26 mouse cellular contexts compared by ENCODE assay signal in the genomic region with DNA sequence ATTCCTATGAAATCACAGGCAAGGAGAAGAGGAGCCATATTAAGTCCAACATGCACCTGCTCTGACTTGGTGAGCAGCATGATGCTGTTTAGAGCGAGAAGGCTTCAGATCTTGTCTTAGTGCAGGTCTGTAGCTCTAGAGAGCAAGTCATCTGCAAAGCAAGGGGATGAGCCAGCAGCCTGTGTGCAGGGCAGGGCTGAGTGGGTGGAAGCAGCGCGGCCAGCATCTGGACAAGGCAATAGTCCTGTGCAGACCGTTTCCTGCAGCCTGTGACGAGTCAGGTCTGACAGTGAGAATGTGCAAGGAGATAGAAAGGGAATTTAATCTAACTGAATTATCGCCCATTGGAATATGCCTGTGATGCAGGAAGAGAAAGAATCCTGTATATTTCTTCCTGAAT.
"Had no signal": no experiment of that assay in that cellular context is flagged by ENCODE, and none has a peak within 500 bp of the region (broad histone marks: within the 10 kb centered on the region; RNA-seq: fewer than 3 reads in every experiment).

No protein-coding gene starts in this region.

- H3K27ac ChIP-seq: gastrocnemius, adult 2 months; heart, embryonic 10.5 days; hindbrain, embryonic 10.5 days; hindbrain, embryonic 12.5 days; hindbrain, embryonic 14.5 days; intestine, embryonic 15.5 days; kidney, embryonic 15.5 days; kidney, postnatal 0 days; limb, embryonic 13.5 days; limb, embryonic 15.5 days; liver, embryonic 12.5 days; liver, embryonic 14.5 days had no signal

- H3K9me3 ChIP-seq: heart, embryonic 10.5 days; heart, embryonic 12.5 days; hindbrain, embryonic 10.5 days; hindbrain, embryonic 12.5 days; intestine, embryonic 15.5 days; kidney, embryonic 15.5 days; limb, embryonic 13.5 days; limb, embryonic 15.5 days; liver, embryonic 12.5 days had no signal

- H3K9ac ChIP-seq: heart, embryonic 12.5 days; hindbrain, embryonic 12.5 days; hindbrain, embryonic 14.5 days; intestine, embryonic 15.5 days; kidney, embryonic 15.5 days; limb, embryonic 13.5 days; limb, embryonic 15.5 days; liver, embryonic 12.5 days; liver, embryonic 14.5 days had no signal

- H3K4me2 ChIP-seq: heart, embryonic 12.5 days; hindbrain, embryonic 12.5 days; hindbrain, embryonic 14.5 days; intestine, embryonic 15.5 days; kidney, embryonic 15.5 days; limb, embryonic 13.5 days; limb, embryonic 15.5 days; liver, embryonic 12.5 days had no signal

- DNase-seq: gastrocnemius, adult 2 months; gastrocnemius, postnatal 10 days; gastrocnemius, postnatal 25 days; heart, adult 18-20 months; heart, postnatal 10 days; heart, postnatal 4 days; kidney, adult 18-20 months; kidney, adult 8-10 months; kidney, postnatal 14 days; kidney, postnatal 36 days; left cerebral cortex, postnatal 4 days had no signal

- H3K4me3 ChIP-seq: gastrocnemius, adult 2 months; heart, embryonic 10.5 days; heart, embryonic 12.5 days; hindbrain, embryonic 10.5 days; hindbrain, embryonic 12.5 days; intestine, embryonic 15.5 days; kidney, embryonic 15.5 days; limb, embryonic 13.5 days; limb, embryonic 15.5 days; liver, embryonic 12.5 days had no signal

- H3K4me1 ChIP-seq: heart, embryonic 10.5 days; heart, embryonic 12.5 days; hindbrain, embryonic 10.5 days; hindbrain, embryonic 12.5 days; intestine, embryonic 15.5 days; kidney, embryonic 15.5 days; limb, embryonic 13.5 days; limb, embryonic 15.5 days had no signal

- ATAC-seq: hindbrain, embryonic 16.5 days; inflammation-experienced regulatory T-cells, adult 6 months; intestine, embryonic 15.5 days; intestine, postnatal 0 days; liver, embryonic 12.5 days had no signal

- H3K27me3 ChIP-seq: heart, embryonic 12.5 days; hindbrain, embryonic 12.5 days; intestine, embryonic 15.5 days; kidney, embryonic 15.5 days; limb, embryonic 13.5 days; limb, embryonic 15.5 days; liver, embryonic 12.5 days had no signal
